Mouse (Mus musculus) spleen, adult 2 months (tissue): ENCODE data around the gene Zfr2.

ENCODE experiments used
- CTCF ChIP-seq: fragments of 200-500 bp; IDR thresholded peaks from 2 replicates; pipeline ENCODE4 v1.5.1; 2011; ENCODE audit warnings: mild to moderate bottlenecking, inconsistent platforms; ENCODE audit not compliant: insufficient read depth, insufficient read length, insufficient replicate concordance; ENCODE audit errors: extremely low read depth
- POLR2A ChIP-seq: fragments of 200-500 bp; IDR thresholded peaks from 2 replicates; pipeline ENCODE4 v1.6.1; 2011; ENCODE audit warnings: low read depth, low read length, inconsistent platforms

DNA sequence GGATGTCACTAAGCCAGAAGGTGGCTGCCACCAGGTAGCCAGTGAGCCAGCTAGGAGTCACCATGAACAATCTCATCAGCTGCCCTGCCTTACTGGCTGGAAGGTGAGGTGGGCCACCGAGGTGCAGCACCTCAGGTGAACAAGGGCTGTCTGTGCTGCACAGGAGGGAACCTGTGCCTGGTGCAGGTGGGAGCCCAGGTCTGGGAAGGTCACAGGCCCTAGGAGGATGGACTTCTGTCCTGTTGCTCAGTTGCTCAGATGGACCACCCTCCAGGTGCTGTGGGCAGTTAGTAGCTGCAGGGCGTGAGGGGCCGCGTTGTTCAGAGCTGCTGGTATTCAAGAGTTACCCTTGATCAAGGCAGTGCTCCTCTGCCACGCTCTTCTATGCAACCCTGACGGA lies 16.1 kb upstream of the Zfr2 start:
- TF ChIP-seq POLR2A (no peak), CTCF (no peak)
